Mouse (Mus musculus): ENCODE data around the gene Klf2.
A peak's percentile ranks its signal among the peaks of the same experiment; 100 is the strongest.

DNA sequence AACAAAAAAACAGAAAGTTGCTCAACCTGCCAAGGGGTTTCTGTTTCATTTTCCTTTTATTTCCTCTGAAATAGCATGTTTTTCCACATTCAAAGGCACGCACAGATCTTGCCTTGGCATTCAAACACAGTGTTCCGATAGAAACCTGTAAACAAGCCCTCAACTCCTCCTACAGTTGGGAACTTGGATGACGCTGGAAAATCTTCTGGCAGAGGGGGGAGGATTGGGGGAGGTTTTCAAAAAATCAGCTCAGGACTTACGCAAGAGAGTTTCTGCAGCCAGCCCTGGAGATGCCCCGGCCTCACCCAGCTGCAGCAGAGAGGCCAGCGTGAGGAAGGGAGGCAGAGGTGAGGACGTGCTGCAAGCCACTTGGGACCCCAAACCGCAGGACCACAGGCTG is 15.2 kb upstream of the Klf2 start:
- TF ChIP-seq CTCF (IDR thresholded peaks at IDR 0.05; ENCODE audit: low read depth) (no peak; the same call in 1 of the 2 replicates), EP300 (optimal IDR thresholded peaks at IDR 0.05) (peak; percentile 75)
